10 mouse cellular contexts compared by ENCODE assay signal in the genomic region with DNA sequence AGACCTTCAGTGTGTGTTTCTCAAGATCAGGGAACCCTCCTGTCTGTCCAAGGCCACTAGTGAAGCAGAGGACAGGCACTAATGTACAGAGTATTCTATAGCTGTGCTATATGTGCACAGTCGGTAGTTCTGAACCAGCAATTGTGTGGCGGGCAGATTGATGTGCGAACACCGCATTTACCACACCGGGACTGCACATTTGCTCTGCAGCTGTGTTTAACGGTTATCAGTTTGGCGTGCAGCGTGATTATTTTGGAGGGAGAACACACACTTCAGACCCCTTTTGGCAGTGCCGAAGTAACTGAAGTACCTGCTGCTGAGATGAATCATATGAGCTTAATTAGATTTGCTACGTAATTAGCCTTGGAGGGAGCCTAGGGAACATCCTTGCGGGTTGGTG.
A peak's percentile ranks its signal among the peaks of the same experiment; 100 is the strongest.
DNase-seq lines count a peak whose midpoint lies in the region; ATAC-seq and TF ChIP-seq lines count a peak whose summit lies in the region.
"Had no signal": no experiment of that assay in that cellular context is flagged by ENCODE, and none has a peak within 500 bp of the region (broad histone marks: within the 10 kb centered on the region; RNA-seq: fewer than 3 reads in every experiment).

No protein-coding gene starts in this region.

- H3K4me3 ChIP-seq in lung, adult 2 months (replicated peaks; ENCODE audit: extremely low read depth, low read depth, low read length) = peak overlapping the region; percentile 13
- H3K4me3 ChIP-seq in neural tube, embryonic 12.5 days = no peak overlapping the region
- H3K4me3 ChIP-seq: stomach, embryonic 15.5 days had no signal

- H3K9me3 ChIP-seq in neural tube, embryonic 12.5 days = no peaks in the 10 kb centered on the region
- H3K9me3 ChIP-seq: stomach, embryonic 15.5 days had no signal

- no peak for TF ChIP-seq POLR2A in lung, adult 2 months (IDR thresholded peaks at IDR 0.05; ENCODE audit: borderline replicate concordance, extremely low read depth, low read depth, low read length)

- intact Hi-C loops in heart, postnatal 36 days (cut with DNase I) = loop anchor here (10.0 kb wide), 1 partner anchor 1214 kb away; the partner anchor contains the start of gene Tent5a

- H3K4me2 ChIP-seq in neural tube, embryonic 12.5 days (replicated peaks) = peak overlapping the region; percentile 32
- H3K4me2 ChIP-seq: stomach, embryonic 15.5 days had no signal

- H3K4me1 ChIP-seq in lung, adult 2 months (ENCODE audit: control insufficient read depth, insufficient read depth, low read length) = no peaks in the 10 kb centered on the region; the same call in 1 of the 2 replicates
- H3K4me1 ChIP-seq in neural tube, embryonic 12.5 days = peaks cover 22% of the 10 kb centered on the region

- no peaks in the 10 kb centered on the region for H3K27me3 ChIP-seq in neural tube, embryonic 12.5 days (replicated peaks)
- H3K27me3 ChIP-seq: stomach, embryonic 15.5 days had no signal

- no peaks in the 10 kb centered on the region for H3K36me3 ChIP-seq in neural tube, embryonic 12.5 days
- H3K36me3 ChIP-seq: stomach, embryonic 15.5 days had no signal

- no peak overlapping the region for H3K27ac ChIP-seq in neural tube, embryonic 12.5 days
- H3K27ac ChIP-seq: stomach, embryonic 15.5 days had no signal

- 57% methylated on average over 11 of the region's 11 CpGs for WGBS in lung, adult 2 months
- WGBS in neural tube, embryonic 12.5 days = 22% methylated on average over 11 of the region's 11 CpGs

- H3K9ac ChIP-seq in neural tube, embryonic 12.5 days = no peak overlapping the region
- H3K9ac ChIP-seq: stomach, embryonic 15.5 days had no signal

- no peak for ATAC-seq in neural tube, embryonic 12.5 days (ENCODE audit: low FRiP score, low read depth)
- no peak for ATAC-seq in inflammation-experienced regulatory T-cells, adult 6 months

- DNase-seq in cerebellum, adult 18-20 months = peak; percentile 5 to 44
- DNase-seq in cerebellum, adult 11 months = no peak
- no peak for DNase-seq in lung, adult 2 months
- no peak for DNase-seq in lung, postnatal 14 days
- DNase-seq in heart, postnatal 36 days = peak; percentile 18 to 24
- DNase-seq in kidney, postnatal 14 days = no peak
- DNase-seq: B cell, adult 2 months had no signal

- no peak for TF ChIP-seq CTCF in lung, adult 2 months (IDR thresholded peaks at IDR 0.05; ENCODE audit: insufficient read depth, low read length)

Comparison
In these comparisons a context has a peak if more than half of its experiments do, and no peak if none do; other contexts are left out.
1. DNase-seq: peak in cerebellum, adult 18-20 months (2 of 2) and heart, postnatal 36 days (2 of 2); none in cerebellum, adult 11 months (single experiment), lung, adult 2 months (single experiment), lung, postnatal 14 days (single experiment) and kidney, postnatal 14 days (single experiment).